Mouse (Mus musculus) left cerebral cortex, postnatal 14 days (tissue): ENCODE data around the gene Rpl26. TPM values are rescaled to one million over a fixed set of nuclear protein-coding genes. Genes with fewer than 3 reads are reported as not detected.

Source experiments
- DNase-seq, 2 experiments: peaks; one replicate each; pipeline ENCODE4 v3.0.0; 2021 to 2022; ENCODE audit warnings: low spot score in 2 of 2, mixed read lengths in 1 of 2
- intact Hi-C: fragments of 180-260 bp; cut with DNase I; formaldehyde crosslinking; loops from one replicate; pipeline ENCODE4 v1.15.1; 2025
- total RNA-seq, 2 experiments: library from RNA; stranded (reverse); gene quantifications; 2 replicates each; pipeline ENCODE4 v1.2.3; 2021

The Rpl26 gene
- total RNA-seq, 2 experiments from 2014 or later = 597 to 631 TPM

- DNase-seq = no peak
- intact Hi-C loops = no loop called here
Observed at GRCm38 (mm10) chr11:68886091-68886490, 15.3 kb upstream of the Rpl26 start.

DNA sequence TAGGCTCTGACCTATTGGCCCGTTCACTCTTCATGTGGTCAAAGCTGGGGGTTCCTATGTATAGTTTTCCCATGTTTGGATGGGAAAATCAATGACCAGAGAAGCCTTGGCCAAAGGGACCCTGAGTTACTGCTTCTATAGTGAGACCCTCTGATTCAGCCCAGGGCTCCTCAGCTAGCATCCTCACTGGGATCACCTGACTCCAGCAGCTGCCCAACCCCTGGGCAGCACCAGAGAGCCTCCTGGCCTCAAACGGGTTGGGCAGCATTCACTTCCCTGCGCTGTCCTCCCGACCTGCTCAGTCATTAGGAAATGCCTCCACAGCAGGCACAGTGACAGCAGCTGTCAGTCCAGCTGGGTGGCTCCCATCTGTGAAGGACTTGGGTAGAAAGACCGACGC, 13.1 kb upstream of the Rpl26 start, which contains the start of gene Rnf222:
TSS of gene Rnf222 (plus strand) at position 301 of the 400 bp plus-strand sequence.
- intact Hi-C loops = no loop called here
- DNase-seq = no peak

GRCm38 (mm10) chr11:68888653-68889052, 12.7 kb upstream of the Rpl26 start:
- no peak for DNase-seq
- intact Hi-C loops = no loop called here

GRCm38 (mm10) chr11:68890625-68891024, 10.8 kb upstream of the Rpl26 start:
- intact Hi-C loops = no loop called here

DNA sequence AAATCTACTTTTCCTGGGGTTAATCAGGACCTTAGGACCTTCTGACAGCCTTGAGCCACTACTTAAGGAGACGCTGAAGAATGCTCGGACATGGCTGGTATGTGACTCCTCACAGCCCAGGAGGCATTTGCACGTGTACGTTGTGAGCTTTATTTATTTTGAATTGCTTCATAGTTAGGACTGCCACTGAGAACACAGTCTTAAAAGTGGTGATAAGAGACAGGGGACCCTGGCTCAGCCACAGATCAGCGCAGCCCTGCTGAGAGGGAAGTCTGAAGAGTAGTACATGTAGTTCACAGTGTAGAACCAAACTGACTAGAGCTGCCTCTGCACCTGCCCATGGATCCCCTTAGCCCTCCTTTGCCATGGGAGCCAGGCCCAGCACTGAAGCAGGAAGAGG, 9.6 kb upstream of the Rpl26 start:
- no peak for DNase-seq
- intact Hi-C loops = no loop called here

More at GRCm38 (mm10) chr11:68890625-68891024, 10.8 kb upstream of the Rpl26 start:
- no peak for DNase-seq

DNA sequence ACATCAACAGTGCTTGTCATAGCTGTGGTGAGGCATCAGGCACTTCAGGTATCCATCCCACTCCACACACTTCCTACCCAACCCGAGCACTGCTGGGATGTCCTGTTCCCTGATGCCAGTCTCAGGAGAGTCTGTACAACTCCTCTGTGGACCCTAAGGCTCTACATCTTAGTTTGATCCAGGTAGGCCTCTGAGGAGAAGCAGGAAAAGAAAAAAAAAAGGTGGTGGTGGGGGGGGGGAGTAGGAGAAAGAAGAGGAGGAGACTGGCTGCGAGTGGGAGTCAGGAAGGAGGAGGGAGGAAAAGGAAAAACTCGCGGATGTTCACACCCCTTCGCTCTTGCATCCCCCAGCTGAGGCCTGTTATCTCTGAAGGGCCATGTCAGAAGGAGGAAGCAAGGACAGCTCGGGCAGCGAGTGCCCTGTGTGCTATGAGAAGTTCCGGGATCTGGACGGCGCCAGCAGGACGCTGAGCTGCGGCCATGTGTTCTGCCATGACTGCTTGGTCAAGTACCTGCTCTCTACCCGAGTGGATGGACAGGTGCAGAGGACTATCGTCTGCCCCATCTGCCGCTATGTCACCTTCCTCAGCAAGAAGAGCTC, 9.1 kb upstream of the Rpl26 start:
- intact Hi-C loops = no loop called here

DNA sequence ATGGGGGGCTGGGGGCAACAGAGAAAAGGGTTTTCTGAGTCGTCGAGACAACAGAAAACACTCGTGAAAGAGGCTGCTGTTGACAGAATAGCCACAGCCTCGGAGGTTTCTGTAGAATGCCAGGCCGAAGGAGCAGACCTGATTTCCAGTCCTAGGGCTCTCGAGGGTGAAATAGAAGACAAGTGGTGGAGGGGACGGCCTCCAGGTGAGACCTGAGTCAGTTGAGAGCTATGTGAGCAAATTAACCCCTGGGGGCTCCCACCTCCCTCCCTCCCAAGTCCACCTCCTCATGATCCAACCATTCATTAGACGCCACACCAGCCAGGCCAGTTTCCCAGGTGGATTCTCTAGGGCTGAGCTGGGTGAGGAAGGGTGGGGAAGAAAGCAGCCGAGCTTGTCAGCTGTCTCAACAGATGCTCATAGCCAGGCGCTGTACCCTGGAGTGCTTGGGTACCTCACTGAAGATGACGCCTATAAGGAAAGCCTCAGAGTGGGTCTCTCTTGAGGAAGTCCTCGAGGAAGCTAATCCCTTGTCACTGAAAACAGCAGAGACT, 7.4 kb upstream of the Rpl26 start:
- intact Hi-C loops = no loop called here
- DNase-seq = no peak

More for the DNA sequence above, 9.1 kb upstream of the Rpl26 start:
- DNase-seq = no peak

GRCm38 (mm10) chr11:68896247-68896646, 5.1 kb upstream of the Rpl26 start:
- no peak for DNase-seq

DNA sequence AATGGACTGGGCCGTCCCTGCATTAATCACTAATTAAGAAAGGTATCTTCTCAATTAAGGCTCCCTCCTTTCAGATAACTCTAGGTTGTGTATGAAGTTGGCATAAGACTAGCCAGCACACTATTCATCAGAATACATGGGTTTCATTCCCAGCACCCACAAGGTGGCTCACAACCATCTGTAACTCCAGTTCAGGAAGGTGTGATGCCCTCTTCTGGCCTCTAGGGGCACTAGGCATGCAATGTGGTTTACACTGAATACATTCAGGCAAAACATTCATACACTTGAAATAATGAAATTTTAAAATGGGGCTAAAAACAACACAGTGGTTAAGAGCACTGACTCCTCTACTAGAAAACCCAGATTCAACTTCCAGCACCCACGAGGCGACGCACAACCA, 4.3 kb upstream of the Rpl26 start:
- intact Hi-C loops = no loop called here
- peak in 1 of 2 experiments; percentile 34 for DNase-seq

More at GRCm38 (mm10) chr11:68896247-68896646, 5.1 kb upstream of the Rpl26 start:
- intact Hi-C loops = no loop called here

DNA sequence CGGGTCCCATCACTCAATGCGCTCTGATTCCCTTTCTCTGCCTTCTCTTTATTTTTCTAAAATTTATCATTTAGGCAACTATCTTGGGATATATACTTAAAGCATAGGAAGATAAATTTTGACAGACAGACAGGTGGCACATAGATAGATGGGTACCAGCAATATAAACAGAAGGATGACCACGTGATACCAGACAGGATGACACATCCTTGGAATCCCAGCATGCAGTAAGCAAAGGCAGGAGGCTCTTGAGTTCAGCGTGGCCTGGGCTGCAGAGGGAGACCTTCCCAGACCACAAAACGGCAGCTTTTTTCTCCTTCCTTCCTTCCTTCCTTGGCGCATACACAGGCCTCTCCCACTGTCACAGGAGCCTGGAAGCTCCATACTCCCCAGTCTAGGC, 3.5 kb upstream of the Rpl26 start:
- DNase-seq = no peak
- intact Hi-C loops = no loop called here

GRCm38 (mm10) chr11:68898790-68899189, 2.6 kb upstream of the Rpl26 start:
- intact Hi-C loops = no loop called here
- DNase-seq = no peak

- intact Hi-C loops = loop anchor here (5.0 kb wide), 1 partner anchor 67 kb away; the partner anchor contains the start of gene Slc25a35
- DNase-seq = no peak
Observed at GRCm38 (mm10) chr11:68899815-68900214, 1.6 kb upstream of the Rpl26 start.

DNA sequence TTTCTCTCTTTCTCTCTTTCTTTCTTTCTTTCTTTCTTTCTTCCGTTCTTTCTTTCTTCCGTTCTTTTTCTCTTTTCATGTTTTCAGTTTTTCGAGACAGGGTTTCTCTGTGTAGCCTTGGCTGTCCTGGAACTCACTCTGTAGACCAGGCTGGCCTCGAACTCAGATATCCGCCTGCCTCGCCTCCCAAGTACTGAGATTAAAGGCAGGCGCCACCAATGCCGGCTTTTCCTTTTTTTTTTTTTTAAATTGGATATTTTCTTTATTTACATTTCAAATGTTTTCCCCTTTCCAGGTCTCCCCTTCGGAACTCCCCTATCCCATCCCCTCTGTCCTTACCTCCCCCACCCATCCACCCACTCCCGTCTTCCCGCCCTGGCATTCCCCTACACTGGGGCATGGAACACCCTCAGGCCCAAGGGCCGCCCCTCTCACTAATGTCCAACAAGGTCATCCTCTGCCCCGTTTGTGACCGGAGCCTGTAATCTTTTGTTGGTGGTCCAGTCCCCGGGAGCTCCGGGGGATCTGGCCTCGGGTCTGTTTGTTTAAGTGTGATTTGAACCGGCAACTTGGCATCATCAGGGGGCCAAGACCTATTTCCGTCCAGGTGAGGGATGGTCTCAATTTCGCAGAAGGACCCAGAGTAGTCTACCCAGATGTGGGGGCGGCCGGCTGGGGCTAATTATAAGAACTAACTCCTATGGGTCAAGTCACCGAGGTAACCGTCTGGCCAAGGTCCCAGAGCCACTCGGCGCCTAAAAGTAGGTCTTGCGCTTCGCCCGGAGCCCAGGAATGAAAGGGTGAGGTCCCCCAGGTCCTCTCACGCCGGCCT, 648 bp upstream of the Rpl26 start:
- intact Hi-C loops = loop anchor here (5.0 kb wide), 1 partner anchor 67 kb away; the partner anchor contains the start of gene Slc25a35
- DNase-seq = no peak

- intact Hi-C loops = loop anchor here (5.0 kb wide), 1 partner anchor 65 kb away; the partner anchor contains the start of gene Slc25a35
- no peak for DNase-seq
Observed at GRCm38 (mm10) chr11:68902047-68902364, 623 bp downstream of the Rpl26 start.

- DNase-seq = no peak
- intact Hi-C loops = loop anchor here (5.0 kb wide), 1 partner anchor 65 kb away; the partner anchor contains the start of gene Slc25a35
Observed at GRCm38 (mm10) chr11:68902367-68902766, 984 bp downstream of the Rpl26 start.

DNA sequence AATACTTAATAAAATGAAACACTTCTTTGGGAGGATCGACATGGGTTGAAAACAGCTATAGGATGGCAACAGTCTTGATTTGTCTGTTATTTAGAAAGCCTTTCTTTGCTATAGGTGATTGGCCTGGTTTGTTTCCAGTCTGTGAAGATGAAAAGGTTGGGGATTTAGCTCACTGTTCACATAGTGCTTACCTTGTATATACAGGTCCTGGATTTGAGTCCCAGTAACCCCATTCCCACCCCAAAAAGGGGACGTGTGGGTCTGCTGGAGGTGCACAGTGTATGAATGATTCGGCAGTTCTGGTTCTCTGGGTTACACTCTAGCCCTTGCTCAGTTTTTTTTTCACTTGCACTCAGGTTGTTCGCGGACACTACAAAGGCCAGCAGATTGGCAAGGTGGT, 1.4 kb downstream of the Rpl26 start:
- intact Hi-C loops = loop anchor here (5.0 kb wide), 1 partner anchor 64 kb away; the partner anchor contains the start of gene Slc25a35

GRCm38 (mm10) chr11:68903775-68904174, 2.4 kb downstream of the Rpl26 start:
- intact Hi-C loops = loop anchor here (2.0 to 5.0 kb wide), 2 partner anchors 64 to 79 kb away; partner anchors contain the start of gene Slc25a35
- DNase-seq = no peak

More for the DNA sequence above, 1.4 kb downstream of the Rpl26 start:
- no peak for DNase-seq

GRCm38 (mm10) chr11:68904375-68905137, 3.2 kb downstream of the Rpl26 start:
- peak; percentile 87 to 89 for DNase-seq
- intact Hi-C loops = loop anchor here (2.0 to 5.0 kb wide), 2 partner anchors 63 to 78 kb away; partner anchors contain the start of gene Slc25a35

- intact Hi-C loops = loop anchor here (2.0 kb wide), 1 partner anchor 78 kb away; no protein-coding TSS in a partner anchor
- DNase-seq = no peak
Observed at GRCm38 (mm10) chr11:68905138-68905531, 3.8 kb downstream of the Rpl26 start.
